Mouse (Mus musculus) midbrain, embryonic 13.5 days (tissue): ENCODE measurements around the gene Aplp1. TPM values are rescaled to one million over a fixed set of nuclear protein-coding genes. Genes with fewer than 3 reads are reported as not detected.

Experiments used
- ATAC-seq: fragments of 200-750 bp; cut with Nextera tagmentation; 2 replicates; pipeline ENCODE4 v1.8.0; 2017; ENCODE audit warnings: mild to moderate bottlenecking, moderate TSS enrichment, moderate library complexity
- H3K27ac ChIP-seq: fragments of 300-500 bp; sonication (generic); 2 replicates; pipeline ENCODE4 v1.5.1; 2015; ENCODE audit warnings: inconsistent platforms, mild to moderate bottlenecking, moderate library complexity
- H3K27me3 ChIP-seq: fragments of 300-500 bp; sonication (generic); 2 replicates; pipeline ENCODE4 v1.6.1; 2015; ENCODE audit warnings: mild to moderate bottlenecking, inconsistent platforms
- H3K36me3 ChIP-seq: fragments of 300-500 bp; sonication (generic); 2 replicates; pipeline ENCODE4 v1.6.1; 2015; ENCODE audit warnings: mild to moderate bottlenecking, inconsistent platforms
- H3K4me1 ChIP-seq: fragments of 300-500 bp; sonication (generic); replicated peaks from 2 replicates; pipeline ENCODE4 v1.6.1; 2015; ENCODE audit warnings: inconsistent platforms
- H3K4me2 ChIP-seq: fragments of 300-500 bp; sonication (generic); replicated peaks from 2 replicates; pipeline ENCODE4 v1.6.1; 2015; ENCODE audit warnings: moderate library complexity, mild to moderate bottlenecking, inconsistent platforms
- H3K4me3 ChIP-seq: fragments of 300-500 bp; sonication (generic); replicated peaks from 2 replicates; pipeline ENCODE4 v1.5.1; 2015; ENCODE audit warnings: mild to moderate bottlenecking, inconsistent platforms
- H3K9ac ChIP-seq: fragments of 300-500 bp; sonication (generic); replicated peaks from 2 replicates; pipeline ENCODE4 v1.6.1; 2015; ENCODE audit warnings: mild to moderate bottlenecking, inconsistent platforms
- H3K9me3 ChIP-seq: fragments of 300-500 bp; sonication (generic); 2 replicates; pipeline ENCODE4 v1.6.1; 2016; ENCODE audit warnings: mild to moderate bottlenecking, inconsistent platforms
- WGBS: fragments of 180-500 bp; shearing (Covaris S2); methylation state at CpG from one replicate; pipeline ENCODE4 v1.1.7; 2015; 5-methylcytosine and 5-hydroxymethylcytosine counted together
- polyA plus RNA-seq: library from polyadenylated mRNA; unstranded; fragments of >200 nt; fragmentation: Nextera tagmentation; extraction: Ambion mirVana; gene quantifications from 2 replicates; pipeline ENCODE4 v1.2.1, GENCODE M21; 2015

The Aplp1 gene
- polyA plus RNA-seq, 1 experiment from 2014 or later = 559 TPM

- H3K9me3 ChIP-seq = peaks cover 5% of the 10 kb centered on the region; the same call in 1 of the 2 replicates
- peak within 1 kb of the TSS; percentile 57 for H3K4me3 ChIP-seq
- H3K36me3 ChIP-seq = peaks cover 8% of the 10 kb centered on the region; the same call in 1 of the 2 replicates
- peaks cover 17% of the 10 kb centered on the region for H3K27me3 ChIP-seq
- peak within 1 kb of the TSS; percentile 76 for H3K9ac ChIP-seq
- ATAC-seq = peak; percentile 6; the same call in 1 of the 2 replicates
- peaks cover 20% of the 10 kb centered on the region for H3K4me1 ChIP-seq
- H3K4me2 ChIP-seq = peak within 1 kb of the TSS; percentile 83
- H3K27ac ChIP-seq = no peak within 1 kb of the TSS
- 10% methylated on average over 31 of the region's 31 CpGs for WGBS
These were observed 24.0 kb downstream of the Aplp1 start, which contains the start of gene Nfkbid for GRCm38 (mm10) chr7:30421175-30421889. Nfkbid (plus strand) TSS chr7:30421732.

- no peak overlapping the region; the same call in 1 of the 2 replicates for H3K4me3 ChIP-seq
- H3K9ac ChIP-seq = no peak overlapping the region
- H3K4me2 ChIP-seq = no peak overlapping the region
- peaks cover 5% of the 10 kb centered on the region; the same call in 1 of the 2 replicates for H3K9me3 ChIP-seq
- 90% methylated on average over 3 of the region's 3 CpGs for WGBS
- peaks cover 17% of the 10 kb centered on the region for H3K27me3 ChIP-seq
- no peak overlapping the region for H3K27ac ChIP-seq
- ATAC-seq = no peak
- peaks cover 20% of the 10 kb centered on the region for H3K4me1 ChIP-seq
- peaks cover 3% of the 10 kb centered on the region; the same call in 1 of the 2 replicates for H3K36me3 ChIP-seq
These were observed 24.7 kb downstream of the Aplp1 start for GRCm38 (mm10) chr7:30420673-30421072.

- ATAC-seq = no peak
- H3K4me3 ChIP-seq = no peak within 1 kb of the TSS
These were observed 25.5 kb downstream of the Aplp1 start, which contains the start of gene Hcst for GRCm38 (mm10) chr7:30419561-30420499. Hcst (minus strand) TSS chr7:30419854.

GRCm38 (mm10) chr7:30417856-30418255, 27.5 kb downstream of the Aplp1 start:
- Histone ChIP-seq H3K4me2 (no peak overlapping the region), H3K27me3 (peaks cover 13% of the 10 kb centered on the region), H3K9ac (no peak overlapping the region), H3K9me3 (peaks cover 5% of the 10 kb centered on the region; the same call in 1 of the 2 replicates), H3K4me1 (peaks cover 12% of the 10 kb centered on the region), H3K27ac (no peak overlapping the region), H3K4me3 (no peak overlapping the region), H3K36me3 (no peaks in the 10 kb centered on the region)
- no peak for ATAC-seq
- 80% methylated on average over 9 of the region's 9 CpGs for WGBS

More at GRCm38 (mm10) chr7:30419561-30420499, 25.5 kb downstream of the Aplp1 start, which contains the start of gene Hcst:
- no peak within 1 kb of the TSS for H3K27ac ChIP-seq
- no peak within 1 kb of the TSS for H3K9ac ChIP-seq
- H3K9me3 ChIP-seq = peaks cover 5% of the 10 kb centered on the region; the same call in 1 of the 2 replicates
- H3K27me3 ChIP-seq = peaks cover 17% of the 10 kb centered on the region
- WGBS = 75% methylated on average over 10 of the region's 10 CpGs
- H3K4me1 ChIP-seq = peaks cover 20% of the 10 kb centered on the region
- H3K36me3 ChIP-seq = no peaks in the 10 kb centered on the region
- no peak within 1 kb of the TSS for H3K4me2 ChIP-seq

GRCm38 (mm10) chr7:30413596-30413995, 31.7 kb downstream of the Aplp1 start, which contains the start of gene Tyrobp:
Tyrobp (plus strand) TSS chr7:30413760.
- no peaks in the 10 kb centered on the region for H3K36me3 ChIP-seq

GRCm38 (mm10) chr7:30412735-30413147, 32.6 kb downstream of the Aplp1 start:
- H3K27me3 ChIP-seq = no peaks in the 10 kb centered on the region
- no peak for ATAC-seq
- no peak overlapping the region for H3K4me2 ChIP-seq
- no peak overlapping the region for H3K9ac ChIP-seq
- no peak overlapping the region for H3K4me3 ChIP-seq
- H3K4me1 ChIP-seq = no peaks in the 10 kb centered on the region
- no peaks in the 10 kb centered on the region for H3K9me3 ChIP-seq
- no peaks in the 10 kb centered on the region for H3K36me3 ChIP-seq
- 74% methylated on average over 4 of the region's 4 CpGs for WGBS
- H3K27ac ChIP-seq = no peak overlapping the region

More at GRCm38 (mm10) chr7:30413596-30413995, 31.7 kb downstream of the Aplp1 start, which contains the start of gene Tyrobp:
- 69% methylated on average over 5 of the region's 5 CpGs for WGBS
- ATAC-seq = no peak
- H3K27me3 ChIP-seq = no peaks in the 10 kb centered on the region
- H3K4me1 ChIP-seq = no peaks in the 10 kb centered on the region
- H3K9me3 ChIP-seq = no peaks in the 10 kb centered on the region
- H3K9ac ChIP-seq = no peak within 1 kb of the TSS
- no peak within 1 kb of the TSS for H3K4me2 ChIP-seq
- H3K4me3 ChIP-seq = no peak within 1 kb of the TSS
- no peak within 1 kb of the TSS for H3K27ac ChIP-seq

- H3K9ac ChIP-seq = no peak overlapping the region
- no peaks in the 10 kb centered on the region for H3K36me3 ChIP-seq
- 84% methylated on average over 3 of the region's 3 CpGs for WGBS
- no peaks in the 10 kb centered on the region for H3K4me1 ChIP-seq
- H3K4me3 ChIP-seq = no peak overlapping the region
- no peak for ATAC-seq
- no peak overlapping the region for H3K27ac ChIP-seq
- H3K27me3 ChIP-seq = no peaks in the 10 kb centered on the region
- no peaks in the 10 kb centered on the region for H3K9me3 ChIP-seq
- H3K4me2 ChIP-seq = no peak overlapping the region
These were observed 34.3 kb downstream of the Aplp1 start for GRCm38 (mm10) chr7:30411023-30411422.

- WGBS = 89% methylated on average over 2 of the region's 2 CpGs
- no peak for ATAC-seq
- no peak overlapping the region for H3K9ac ChIP-seq
- H3K27ac ChIP-seq = no peak overlapping the region
- no peak overlapping the region for H3K4me3 ChIP-seq
- no peaks in the 10 kb centered on the region for H3K4me1 ChIP-seq
- H3K9me3 ChIP-seq = no peaks in the 10 kb centered on the region
- H3K4me2 ChIP-seq = no peak overlapping the region
- no peaks in the 10 kb centered on the region for H3K36me3 ChIP-seq
- H3K27me3 ChIP-seq = no peaks in the 10 kb centered on the region
These were observed 35.5 kb downstream of the Aplp1 start for GRCm38 (mm10) chr7:30409789-30410188.

- 94% methylated on average over 3 of the region's 3 CpGs for WGBS
- H3K27me3 ChIP-seq = no peaks in the 10 kb centered on the region
These were observed 36.7 kb downstream of the Aplp1 start for GRCm38 (mm10) chr7:30408639-30409038.

GRCm38 (mm10) chr7:30402343-30402742, 43.0 kb downstream of the Aplp1 start:
- H3K27ac ChIP-seq = no peak overlapping the region
- no peak for ATAC-seq
- H3K9me3 ChIP-seq = no peaks in the 10 kb centered on the region
- WGBS = 69% methylated on average over 4 of the region's 4 CpGs
- no peak overlapping the region for H3K4me2 ChIP-seq
- no peak overlapping the region for H3K9ac ChIP-seq
- peaks cover 4% of the 10 kb centered on the region; the same call in 1 of the 2 replicates for H3K4me1 ChIP-seq
- H3K4me3 ChIP-seq = no peak overlapping the region
- H3K36me3 ChIP-seq = no peaks in the 10 kb centered on the region
- H3K27me3 ChIP-seq = no peaks in the 10 kb centered on the region

More at GRCm38 (mm10) chr7:30408639-30409038, 36.7 kb downstream of the Aplp1 start:
- Histone ChIP-seq H3K4me1 (no peaks in the 10 kb centered on the region), H3K4me2 (no peak overlapping the region), H3K27ac (no peak overlapping the region), H3K36me3 (no peaks in the 10 kb centered on the region), H3K9ac (no peak overlapping the region), H3K4me3 (no peak overlapping the region), H3K9me3 (no peaks in the 10 kb centered on the region)
- no peak for ATAC-seq

GRCm38 (mm10) chr7:30399671-30400070, 45.7 kb downstream of the Aplp1 start:
- Histone ChIP-seq H3K27me3 (no peaks in the 10 kb centered on the region), H3K4me2 (no peak overlapping the region), H3K36me3 (no peaks in the 10 kb centered on the region), H3K4me1 (peaks cover 4% of the 10 kb centered on the region; the same call in 1 of the 2 replicates), H3K9me3 (no peaks in the 10 kb centered on the region), H3K9ac (no peak overlapping the region), H3K4me3 (no peak overlapping the region), H3K27ac (no peak overlapping the region)
- ATAC-seq = no peak
- WGBS = 46% methylated on average over 7 of the region's 7 CpGs
